Mouse (Mus musculus): ENCODE results near the gene Herc1.

Herc1 gene

DNA sequence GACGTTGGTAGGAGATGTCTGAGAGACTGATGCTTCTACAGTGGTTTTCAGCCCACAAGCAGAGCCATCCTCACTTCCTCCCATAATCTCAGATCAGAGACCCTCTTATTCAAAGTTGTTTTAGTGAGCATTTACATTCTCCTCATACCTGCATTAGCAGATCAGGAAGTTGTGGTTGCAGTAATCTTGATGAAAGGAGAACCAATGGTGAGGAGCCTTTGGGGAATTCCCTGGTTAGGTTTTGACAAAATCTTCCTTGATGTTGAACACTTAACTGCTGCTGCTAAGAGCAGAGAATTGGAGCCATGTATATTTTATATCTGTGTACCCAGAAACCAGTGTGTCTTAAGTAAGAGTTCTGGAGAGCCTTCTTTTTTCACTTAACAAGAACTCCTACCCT is 142.1 kb downstream of the Herc1 start:
- no peak for DNase-seq (ENCODE audit: low read depth, low spot score)

- no peak for DNase-seq (ENCODE audit: low read depth, low spot score)
Measured at GRCm38 (mm10) chr9:66493992-66494391, 143.7 kb downstream of the Herc1 start.

GRCm38 (mm10) chr9:66501248-66501647 is 151.0 kb downstream of the Herc1 start:
- no peak for DNase-seq (ENCODE audit: low read depth, low spot score)

DNA sequence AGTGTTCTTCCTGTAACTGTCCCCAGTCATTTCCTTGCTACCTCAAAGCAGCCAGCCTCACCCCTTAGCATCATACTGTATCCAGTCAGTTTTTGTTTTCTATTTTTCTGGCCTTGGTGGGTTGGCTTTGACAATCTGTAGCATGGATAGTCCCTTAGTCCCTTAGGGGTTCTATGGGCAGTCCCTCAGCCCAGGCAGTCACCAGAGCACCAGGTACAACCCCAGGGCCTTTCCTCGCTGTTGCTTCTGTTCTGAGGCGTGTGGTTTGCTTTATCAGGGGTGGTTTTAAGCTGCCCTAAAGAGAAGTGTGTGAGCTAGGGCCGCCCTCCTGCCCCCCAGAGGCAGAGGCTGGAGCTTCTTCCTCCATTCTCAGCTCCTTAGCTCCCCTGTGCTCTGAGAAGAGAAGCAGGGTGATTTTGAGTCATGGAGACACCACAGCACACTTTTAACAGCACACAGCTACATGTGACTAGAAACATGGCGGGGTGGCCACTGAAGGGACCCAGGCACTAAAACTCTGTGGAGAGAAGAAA is 153.7 kb downstream of the Herc1 start:
- no peak for DNase-seq (ENCODE audit: low read depth, low spot score)

GRCm38 (mm10) chr9:66504518-66504917 is 154.3 kb downstream of the Herc1 start:
- DNase-seq (ENCODE audit: low read depth, low spot score) = peak; percentile 67

DNA sequence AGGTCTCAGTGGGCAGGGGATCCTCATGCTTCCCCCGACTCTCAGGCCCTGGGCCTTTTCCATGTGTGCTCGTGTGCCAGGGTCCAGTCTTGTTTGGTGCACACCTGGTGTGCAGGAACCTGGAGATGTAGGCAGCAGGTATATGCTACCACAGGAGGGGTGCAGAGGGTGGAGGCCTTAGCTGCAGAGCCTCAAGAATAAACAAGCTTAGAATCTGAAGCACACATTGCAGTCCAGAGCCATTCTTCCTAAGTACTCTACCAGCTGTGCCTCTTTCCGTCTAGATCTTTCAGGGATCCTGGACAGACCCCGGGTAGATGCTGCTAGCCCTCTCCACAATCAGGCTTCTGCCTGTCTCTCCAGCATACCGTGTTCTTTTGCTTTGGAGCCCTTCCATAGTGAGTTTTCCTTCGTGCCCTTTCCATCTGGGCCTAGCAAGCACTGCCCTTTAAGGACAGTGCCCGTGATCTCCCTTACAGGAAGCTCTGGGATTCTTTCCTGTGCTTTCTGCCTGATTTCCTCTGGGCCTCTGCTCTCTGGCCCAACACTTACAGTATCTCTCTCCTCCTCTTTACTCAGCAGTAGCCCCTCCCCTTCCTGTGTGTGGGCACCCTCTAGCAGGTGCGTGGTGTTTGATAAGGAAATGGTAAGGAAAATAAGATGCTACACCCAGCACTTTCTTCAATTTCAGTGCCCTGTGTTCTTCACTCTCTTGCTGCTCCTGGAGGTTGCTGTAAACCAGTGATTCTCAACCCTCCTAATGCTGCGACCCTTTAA is 155.1 kb downstream of the Herc1 start:
- DNase-seq (ENCODE audit: low read depth, low spot score) = no peak

DNA sequence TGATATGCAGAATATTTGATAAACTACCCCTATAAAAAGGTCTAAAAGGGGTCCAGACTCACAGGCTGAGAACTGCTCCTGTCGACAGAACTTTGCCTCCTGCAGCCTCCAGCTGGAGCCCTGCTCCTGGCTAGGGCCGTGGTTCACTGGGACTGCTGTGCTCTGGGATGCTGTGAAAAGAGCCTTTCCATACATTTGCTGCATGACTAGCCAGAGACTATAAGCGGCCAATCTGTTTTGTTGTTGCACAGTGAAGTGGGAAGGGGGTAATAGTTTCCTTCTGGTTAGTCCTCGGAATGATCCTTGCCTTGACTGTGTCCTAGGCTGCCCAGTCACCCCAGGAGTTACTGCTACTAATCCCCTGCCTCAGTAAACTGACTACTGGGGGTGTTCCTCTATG is 155.8 kb downstream of the Herc1 start:
- DNase-seq (ENCODE audit: low read depth, low spot score) = no peak

DNA sequence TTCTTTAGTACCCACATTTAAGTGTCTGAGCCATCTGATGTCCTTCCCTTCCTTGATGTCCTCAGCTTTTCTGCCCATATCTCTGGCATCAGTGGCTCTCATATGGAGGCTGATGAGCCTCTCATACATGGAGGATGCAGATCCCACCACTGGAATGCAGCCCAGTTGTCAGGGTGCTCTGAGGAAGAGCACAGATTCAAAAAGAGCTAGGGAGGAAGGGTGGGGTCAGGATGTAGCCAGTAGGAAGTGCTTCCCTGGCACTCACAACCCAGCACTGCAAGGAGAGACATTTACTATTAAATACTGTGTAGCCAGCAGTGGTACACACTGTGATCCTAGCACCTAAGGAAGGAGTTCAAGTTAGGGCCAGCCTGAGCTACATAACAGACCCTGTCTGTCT is 156.2 kb downstream of the Herc1 start:
- no peak for DNase-seq (ENCODE audit: low read depth, low spot score)

DNA sequence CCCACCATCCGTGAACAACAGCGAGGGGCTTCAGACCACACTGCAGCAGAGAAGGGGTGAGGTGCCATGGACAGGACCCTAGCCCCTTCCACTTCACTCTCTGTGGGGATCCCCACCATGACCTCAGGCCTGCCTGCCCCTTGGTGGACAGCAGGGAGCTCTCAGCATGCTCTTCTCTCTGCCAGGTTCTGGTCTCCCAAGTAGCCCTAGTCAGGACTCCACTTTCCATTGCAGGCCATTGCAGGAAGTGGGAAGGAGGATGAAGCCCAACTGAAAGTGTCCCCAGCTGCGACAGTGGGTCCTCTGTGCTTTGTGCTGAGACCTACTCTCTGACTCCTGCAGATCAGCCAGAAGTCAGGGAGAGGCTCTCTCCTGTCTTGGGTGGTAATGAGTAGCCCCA is 157.4 kb downstream of the Herc1 start:
- no peak for DNase-seq (ENCODE audit: low read depth, low spot score)

- DNase-seq (ENCODE audit: low read depth, low spot score) = no peak
Measured at GRCm38 (mm10) chr9:66508890-66509399, 158.7 kb downstream of the Herc1 start.

GRCm38 (mm10) chr9:66510351-66510841 is 160.1 kb downstream of the Herc1 start:
- no peak for DNase-seq (ENCODE audit: low read depth, low spot score)

DNA sequence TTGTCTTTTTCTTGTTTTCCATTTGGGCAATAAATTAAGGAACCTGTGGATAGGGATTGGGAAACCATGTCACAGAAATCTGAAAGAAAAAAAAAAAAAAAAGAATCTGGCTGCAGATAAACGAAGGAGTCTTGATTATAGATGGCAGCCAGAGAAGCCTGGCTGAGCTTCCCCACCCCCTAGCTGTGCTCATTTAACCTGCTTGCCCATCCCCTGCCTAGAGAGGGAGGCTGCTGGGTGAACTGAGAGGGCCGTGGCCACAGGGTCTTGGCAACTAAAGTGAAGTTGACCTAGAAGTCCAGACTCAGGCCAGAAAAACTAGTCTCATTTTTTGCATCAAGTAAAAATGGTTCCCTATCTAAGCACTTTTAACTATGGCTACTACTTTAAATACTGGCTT is 160.7 kb downstream of the Herc1 start:
- no peak for DNase-seq (ENCODE audit: low read depth, low spot score)

GRCm38 (mm10) chr9:66511580-66512350 is 161.5 kb downstream of the Herc1 start:
- DNase-seq (ENCODE audit: low read depth, low spot score) = peak; percentile 94

GRCm38 (mm10) chr9:66512351-66512671 is 162.1 kb downstream of the Herc1 start:
- peak; percentile 81 for DNase-seq (ENCODE audit: low read depth, low spot score)

DNA sequence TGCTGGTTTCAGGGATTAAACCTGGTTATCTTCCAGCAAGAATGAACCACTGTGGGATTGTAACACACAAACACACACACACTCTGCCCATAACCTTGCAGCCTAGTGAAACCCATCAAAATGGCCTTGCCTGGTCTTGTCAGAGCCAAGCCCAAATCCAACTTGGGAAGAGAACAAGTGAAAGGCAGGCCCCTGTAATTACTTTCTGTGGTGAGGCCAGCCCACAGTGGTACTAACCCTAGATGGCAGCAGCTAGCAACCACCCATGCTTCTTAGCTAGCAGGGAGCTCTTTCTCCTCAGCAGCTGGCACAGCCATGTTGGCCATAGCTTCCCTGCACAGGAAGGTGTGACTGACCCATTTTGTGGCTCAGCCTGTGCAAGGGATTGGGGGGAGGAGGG is 162.9 kb downstream of the Herc1 start:
- DNase-seq (ENCODE audit: low read depth, low spot score) = no peak

DNA sequence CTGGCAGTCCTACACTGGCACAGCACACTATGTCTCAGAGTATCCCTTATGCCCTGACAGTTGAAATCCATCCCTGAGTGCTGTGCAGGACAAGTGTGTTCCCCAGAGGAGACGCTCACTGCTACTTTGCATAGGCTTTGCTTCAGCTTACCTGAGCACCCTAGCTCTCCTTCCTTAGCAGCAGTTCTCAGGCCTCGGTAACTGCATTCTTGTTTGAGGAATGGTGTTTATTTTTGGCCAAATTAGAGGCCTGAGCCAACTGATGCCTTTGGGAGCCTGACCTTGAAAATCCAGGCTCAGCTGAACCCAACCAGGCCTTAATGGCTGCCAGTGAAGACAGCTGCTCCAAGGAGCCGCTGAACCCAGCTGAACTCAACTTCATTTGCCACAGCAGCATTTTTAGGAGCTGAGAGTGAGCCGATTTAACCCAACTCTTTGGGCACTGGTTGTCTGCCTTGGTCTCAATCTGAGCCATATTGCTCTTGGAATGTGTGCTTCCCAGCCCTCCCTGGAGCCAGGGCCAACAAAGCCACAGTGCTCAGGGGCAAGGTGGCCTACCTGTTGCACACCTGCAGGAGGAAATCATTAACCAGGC is 163.5 kb downstream of the Herc1 start:
- no peak for DNase-seq (ENCODE audit: low read depth, low spot score)

- no peak for DNase-seq (ENCODE audit: low read depth, low spot score)
Measured at GRCm38 (mm10) chr9:66514256-66514770, 164.1 kb downstream of the Herc1 start, which contains the start of gene Fbxl22. TSS of gene Fbxl22 (minus strand) at chr9:66514593.

DNA sequence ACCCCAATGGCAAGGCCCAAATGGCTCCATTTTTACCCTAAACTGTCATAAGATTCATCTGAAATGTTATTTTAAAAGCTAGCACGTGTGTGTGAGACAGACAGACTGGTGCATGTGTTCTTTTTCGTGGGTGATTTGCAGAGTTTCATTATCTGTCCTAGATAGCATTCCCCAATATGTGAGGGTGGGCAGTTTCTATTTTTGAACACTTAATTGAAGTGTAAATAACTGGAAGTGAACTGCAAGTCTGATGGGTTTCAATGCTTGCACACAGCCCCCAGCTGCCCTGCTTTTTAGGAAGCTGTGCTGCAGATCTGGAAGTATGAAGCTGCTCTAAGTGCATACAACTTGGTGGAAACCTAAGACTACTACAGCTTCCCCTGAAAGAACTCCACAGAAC is 164.9 kb downstream of the Herc1 start:
- DNase-seq (ENCODE audit: low read depth, low spot score) = no peak

DNA sequence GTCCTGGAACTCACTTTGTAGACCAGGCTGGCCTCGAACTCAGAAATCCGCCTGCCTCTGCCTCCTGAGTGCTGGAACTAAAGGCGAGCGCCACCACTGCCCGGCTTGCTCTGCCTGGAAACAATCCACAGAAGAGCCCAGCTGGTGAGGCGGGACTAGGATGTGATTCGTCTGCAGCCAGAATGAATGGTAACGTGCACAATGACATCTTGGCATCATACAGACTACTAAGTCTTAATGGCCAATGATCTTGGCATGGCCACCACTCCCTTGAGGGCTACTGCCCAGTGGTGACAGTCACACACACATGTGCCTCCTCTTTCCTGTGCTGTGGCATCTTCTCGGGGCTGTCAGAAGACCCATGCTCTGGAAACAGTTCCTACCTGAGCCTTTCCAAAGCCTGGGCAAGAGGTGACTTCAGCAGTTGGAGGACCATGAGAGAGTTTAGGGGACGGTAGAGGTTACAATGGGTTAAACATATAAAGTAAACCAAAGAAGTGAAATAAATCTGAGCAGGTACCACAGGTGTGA is 165.5 kb downstream of the Herc1 start:
- DNase-seq (ENCODE audit: low read depth, low spot score) = no peak

- DNase-seq (ENCODE audit: low read depth, low spot score) = no peak
Measured at GRCm38 (mm10) chr9:66516296-66516940, 166.2 kb downstream of the Herc1 start.

DNA sequence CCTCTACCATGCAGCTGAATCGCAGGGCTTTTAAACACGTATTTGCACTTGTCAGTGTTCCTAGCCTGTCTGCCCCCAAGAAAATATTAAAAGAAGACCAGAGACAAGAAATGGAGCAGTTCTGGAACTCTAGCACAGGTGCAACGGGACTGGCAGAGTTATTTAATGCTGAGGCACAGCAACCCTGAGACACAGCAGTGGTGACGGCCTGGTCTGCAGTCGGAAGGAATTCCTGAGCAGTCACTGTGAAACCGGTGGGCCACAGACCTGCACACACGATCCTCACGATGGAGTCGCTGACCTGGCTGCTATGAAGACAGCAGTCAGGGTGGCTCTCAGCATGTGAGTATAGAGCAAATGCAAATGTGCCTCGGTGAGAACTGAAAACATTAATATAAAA is 167.5 kb downstream of the Herc1 start:
- DNase-seq (ENCODE audit: low read depth, low spot score) = no peak

Data from telencephalon, adult 2 months (tissue).